Mouse (Mus musculus): Measurements from ENCODE around the gene Sars2. TPM values are rescaled to one million over a fixed set of nuclear protein-coding genes. Genes with fewer than 3 reads are reported as not detected.

Sars2 gene
- total and polyA plus RNA-seq, 3 experiments: 10.5 to 24.9 (median 17.1) TPM

GRCm38 (mm10) chr7:28719159-28719558 is 22.6 kb upstream of the Sars2 start:
- H3K9ac ChIP-seq (ENCODE audit: insufficient read depth, low read depth): no peak overlapping the region
- no peaks in the 10 kb centered on the region for H3K27me3 ChIP-seq (replicated peaks)
- dilution Hi-C loops (cut with MboI; ENCODE audit: extremely low pct_ligation_motif_present, extremely low pct_unique_long_range_greater_than_20kb, low sequenced_read_pairs): no loop called here
- TF ChIP-seq TCF12 (IDR thresholded peaks at IDR 0.05; ENCODE audit: low read depth, low read length) (no peak), IRF4 (IDR thresholded peaks at IDR 0.05; ENCODE audit: low read depth, low read length) (no peak), MYC (IDR thresholded peaks at IDR 0.05; ENCODE audit: low read depth, low read length) (no peak), NELFE (IDR thresholded peaks at IDR 0.05; ENCODE audit: low read depth, low read length) (no peak), PAX5 (IDR thresholded peaks at IDR 0.05; ENCODE audit: low read length) (no peak), ZMIZ1 (IDR thresholded peaks at IDR 0.05; ENCODE audit: low read depth, low read length) (no peak), EP300 (IDR thresholded peaks at IDR 0.05; ENCODE audit: low read length) (no peak), ELF1 (IDR thresholded peaks at IDR 0.05; ENCODE audit: low read depth, low read length) (no peak), E2F4 (IDR thresholded peaks at IDR 0.05; ENCODE audit: insufficient replicate concordance, low read depth, low read length) (no peak)
- H3K27ac ChIP-seq (ENCODE audit: insufficient read depth, low read depth): no peak overlapping the region
- no peaks in the 10 kb centered on the region for H3K9me3 ChIP-seq (replicated peaks; ENCODE audit: low read length)
- no peaks in the 10 kb centered on the region for H3K79me2 ChIP-seq (replicated peaks; ENCODE audit: control insufficient read depth, extremely low read depth, insufficient read depth, poor library complexity, severe bottlenecking)
- in situ Hi-C loops (cut with MboI; ENCODE audit: low pct_ligation_motif_present, low pct_unique_long_range_greater_than_20kb, low sequenced_read_pairs): no loop called here
- peaks cover 2 to 8% of the 10 kb centered on the region in 2 experiments; a peak in 2 of 4 replicates for H3K4me1 ChIP-seq (ENCODE audit: control insufficient read depth in 1 of 2, insufficient read depth in 2 of 2)
- DNase-seq (ENCODE audit: extremely low read depth): no peak
- no peaks in the 10 kb centered on the region for H3K36me3 ChIP-seq (replicated peaks in 1 of 2; ENCODE audit: control insufficient read depth in 1 of 2, insufficient read depth in 1 of 2, low read length in 1 of 2)
- H3K4me3 ChIP-seq (replicated peaks in 1 of 3; ENCODE audit: low read depth in 2 of 3, low read length in 2 of 3, poor library complexity in 1 of 3): no peak overlapping the region
- H3K4me2 ChIP-seq (ENCODE audit: insufficient read depth, low read depth, poor library complexity, severe bottlenecking): no peak overlapping the region

GRCm38 (mm10) chr7:28719650-28720049 is 22.1 kb upstream of the Sars2 start:
- Histone ChIP-seq H3K79me2 (replicated peaks; ENCODE audit: control insufficient read depth, extremely low read depth, insufficient read depth, poor library complexity, severe bottlenecking) (no peaks in the 10 kb centered on the region), H3K36me3 (replicated peaks in 1 of 2; ENCODE audit: control insufficient read depth in 1 of 2, insufficient read depth in 1 of 2, low read length in 1 of 2) (no peaks in the 10 kb centered on the region), H3K27ac (ENCODE audit: insufficient read depth, low read depth) (no peak overlapping the region), H3K4me3 (replicated peaks in 1 of 3; ENCODE audit: low read depth in 2 of 3, low read length in 2 of 3, poor library complexity in 1 of 3) (no peak overlapping the region), H3K27me3 (replicated peaks) (no peaks in the 10 kb centered on the region), H3K9ac (ENCODE audit: insufficient read depth, low read depth) (no peak overlapping the region), H3K4me1 (ENCODE audit: control insufficient read depth in 1 of 2, insufficient read depth in 2 of 2) (peaks cover 0 to 3% of the 10 kb centered on the region in 2 experiments; a peak in 2 of 4 replicates), H3K4me2 (ENCODE audit: insufficient read depth, low read depth, poor library complexity, severe bottlenecking) (no peak overlapping the region), H3K9me3 (replicated peaks; ENCODE audit: low read length) (peaks cover 4% of the 10 kb centered on the region)
- TF ChIP-seq MAFK (IDR thresholded peaks at IDR 0.05; ENCODE audit: insufficient replicate concordance, low read length): no peak
- no peak for TF ChIP-seq ELF1 (IDR thresholded peaks at IDR 0.05; ENCODE audit: low read depth, low read length)
- no peak for TF ChIP-seq MXI1 (IDR thresholded peaks at IDR 0.05; ENCODE audit: low read depth, low read length)
- no peak for TF ChIP-seq NRF1 (IDR thresholded peaks at IDR 0.05; ENCODE audit: low read depth, low read length)
- TF ChIP-seq E2F4 (IDR thresholded peaks at IDR 0.05; ENCODE audit: insufficient replicate concordance, low read depth, low read length): no peak
- no peak for TF ChIP-seq EP300 (IDR thresholded peaks at IDR 0.05; ENCODE audit: low read length)
- no peak for TF ChIP-seq KAT2A (IDR thresholded peaks at IDR 0.05; ENCODE audit: insufficient replicate concordance, low read length)
- no peak for TF ChIP-seq USF1 (IDR thresholded peaks at IDR 0.05; ENCODE audit: low read depth, low read length)
- TF ChIP-seq TBP (conservative IDR thresholded peaks at IDR 0.05; ENCODE audit: low read depth, low read length): no peak
- in situ Hi-C loops (cut with MboI; ENCODE audit: low pct_ligation_motif_present, low pct_unique_long_range_greater_than_20kb, low sequenced_read_pairs) (no loop called here), dilution Hi-C loops (cut with MboI; ENCODE audit: extremely low pct_ligation_motif_present, extremely low pct_unique_long_range_greater_than_20kb, low sequenced_read_pairs) (no loop called here)
- no peak for DNase-seq (ENCODE audit: extremely low read depth)

Measured in CH12.LX (cell line).